Mouse (Mus musculus) B cell, adult 67 days (primary cell): ENCODE data around the gene Irgc1. TPM values are rescaled to one million over a fixed set of nuclear protein-coding genes. Genes with fewer than 3 reads are reported as not detected.

ENCODE experiments used
- total RNA-seq, 2 experiments: library from RNA; stranded (reverse); gene quantifications; 4 replicates each; pipeline ENCODE4 v1.2.4; 2023

The Irgc1 gene
- 1 to 10 TPM; 5.0 to 7.7 TPM for total RNA-seq

DNA sequence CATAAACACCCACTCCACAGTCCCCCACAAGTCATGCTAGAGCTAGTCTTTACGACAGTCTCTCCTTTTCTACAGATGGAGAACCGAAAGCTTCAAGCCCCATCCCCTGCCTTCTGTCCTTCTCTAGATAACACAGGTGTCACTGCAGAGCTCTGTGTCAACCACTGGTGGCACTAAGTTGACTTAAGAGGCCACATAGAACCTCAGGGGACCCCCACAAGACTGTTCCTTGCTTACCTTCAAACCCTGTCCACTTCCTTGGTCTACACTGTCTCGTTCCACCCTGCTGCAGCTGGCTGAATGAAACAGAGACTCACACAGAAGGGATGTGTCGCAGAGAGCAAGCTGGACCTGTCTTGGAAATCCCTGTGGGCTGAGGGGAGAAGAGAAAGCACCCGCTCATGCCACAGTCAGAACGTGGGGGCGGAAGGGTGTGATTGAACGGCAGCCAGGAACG is at the start of gene Irgc1:
Irgc1 (minus strand) TSS at position 443 of the 457 bp plus-strand sequence.

DNA sequence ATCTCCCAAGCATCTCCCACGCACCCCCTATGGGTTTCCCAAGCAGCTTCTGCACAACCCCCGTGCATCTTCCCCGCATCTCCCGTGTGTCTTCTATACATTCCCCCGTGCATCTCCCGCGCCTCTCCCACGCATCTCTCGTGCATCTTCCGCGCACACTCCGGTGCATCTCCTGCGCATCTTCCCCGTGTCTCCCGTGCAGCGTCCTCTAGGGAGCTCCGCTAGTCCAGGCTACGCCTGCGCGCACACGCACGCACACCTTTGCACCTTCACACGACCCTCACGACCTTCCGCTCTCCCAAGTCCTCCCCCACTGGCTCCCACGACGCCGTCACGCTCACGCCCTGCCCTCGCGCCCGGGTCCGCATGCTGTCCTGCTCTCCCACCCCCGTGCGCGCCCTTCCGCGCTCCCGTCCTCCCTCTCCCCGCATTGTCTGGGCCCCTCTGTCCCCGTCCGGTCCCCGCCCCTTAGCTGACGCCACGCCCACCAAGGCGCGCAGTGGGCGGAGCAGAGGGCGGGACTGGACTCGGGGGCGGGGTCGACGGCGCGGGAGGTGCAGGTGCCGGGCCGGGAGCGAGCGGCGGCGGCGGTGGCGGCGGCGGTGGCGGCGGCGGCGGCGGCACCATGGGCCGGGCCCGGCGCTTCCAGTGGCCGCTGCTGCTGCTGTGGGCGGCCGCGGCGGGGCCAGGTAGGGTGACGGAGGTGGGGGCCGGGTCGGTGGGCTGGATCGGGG is 29.5 kb upstream of the Irgc1 start, which contains the start of gene Cadm4:
Cadm4 (plus strand) TSS at position 550 of the 734 bp plus-strand sequence.

DNA sequence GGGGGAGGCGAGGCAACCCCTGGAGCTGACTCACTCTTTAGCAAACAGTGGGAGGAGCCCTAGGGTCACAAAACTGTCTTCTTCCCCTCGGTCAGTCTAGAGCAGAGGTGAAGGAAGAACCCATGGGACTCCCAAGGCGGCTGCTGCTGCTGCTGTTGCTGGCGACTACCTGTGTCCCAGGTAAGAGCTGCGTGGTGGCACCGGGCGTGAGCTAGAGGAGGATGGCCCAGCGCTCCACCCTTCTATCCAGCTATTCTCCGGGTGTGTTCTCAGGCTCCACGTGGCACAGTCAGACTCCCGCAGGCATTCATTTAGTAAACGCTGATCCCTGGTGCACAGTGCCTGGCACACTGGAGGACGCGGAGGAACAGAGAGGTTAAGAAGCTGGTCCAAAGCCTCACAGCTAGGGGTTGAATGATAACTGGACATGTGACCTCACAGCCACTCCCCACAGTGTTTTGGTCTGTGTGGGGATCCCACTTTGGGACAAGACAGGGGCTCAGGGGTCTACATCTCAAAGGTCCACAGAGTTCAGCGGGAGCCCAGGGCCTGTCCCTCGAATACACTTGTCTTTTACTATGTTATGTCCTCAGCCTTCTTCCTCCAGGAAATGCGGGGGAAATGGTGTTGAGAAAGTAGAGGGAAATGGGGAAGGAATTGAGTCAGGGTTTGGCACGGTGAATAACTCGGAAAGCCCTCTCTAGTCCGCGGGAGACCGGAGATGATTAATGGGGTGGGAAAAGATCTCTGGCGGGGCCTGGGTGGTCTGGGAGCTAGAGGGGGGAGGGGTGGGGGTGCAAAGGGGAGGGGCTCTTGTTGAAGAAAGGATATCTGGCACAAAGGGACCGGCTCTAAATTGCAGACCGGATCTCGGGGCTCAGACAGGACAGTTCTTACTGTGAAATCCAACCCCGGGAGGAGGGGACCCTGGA is 10.6 kb upstream of the Irgc1 start, which contains the start of gene Plaur:
Plaur (plus strand) TSS at position 97 of the 932 bp plus-strand sequence.

DNA sequence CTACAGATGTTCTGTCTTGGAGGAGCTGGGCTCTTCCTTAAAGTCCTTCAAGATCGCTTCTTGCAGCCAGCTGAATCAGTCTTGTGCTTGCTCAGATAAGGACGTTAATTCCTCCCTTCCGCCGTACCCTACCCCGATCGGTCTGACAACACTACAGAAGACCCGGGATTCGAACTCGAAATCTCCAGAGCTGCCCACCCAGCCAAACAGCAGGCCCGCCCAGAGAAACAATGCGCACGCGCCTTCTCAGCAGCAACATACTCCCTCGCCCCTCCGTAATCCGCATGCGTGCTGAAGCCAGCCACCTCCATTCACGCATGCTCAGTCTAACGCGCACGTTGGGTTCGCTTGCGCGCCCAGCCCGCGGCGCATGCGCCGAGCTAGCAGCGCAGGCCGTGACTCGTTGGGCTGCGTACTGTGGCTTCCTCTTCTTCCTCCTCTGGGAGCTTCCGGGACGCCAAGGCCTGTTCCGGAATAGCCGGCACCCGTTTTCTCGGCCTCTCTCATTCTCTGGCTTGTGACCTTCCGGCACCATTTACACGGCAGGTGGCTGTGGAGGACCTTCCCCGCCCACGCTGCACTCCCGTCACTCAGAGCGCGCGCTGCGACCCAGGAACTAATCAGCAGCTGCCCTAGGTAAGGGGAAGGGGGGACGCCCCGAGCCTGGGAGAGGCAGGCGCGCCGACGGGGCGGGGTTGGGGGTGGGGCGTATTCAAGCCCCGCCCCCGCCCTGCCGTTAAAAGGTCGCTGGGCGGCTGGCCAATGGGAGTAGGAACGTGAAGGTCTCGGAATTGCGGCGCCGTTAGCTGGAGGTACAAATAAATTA is 52.6 kb downstream of the Irgc1 start, which contains the start of gene Smg9:
Smg9 (plus strand) TSS at position 364 of the 826 bp plus-strand sequence.

Other genes starting within 250 kb of the Irgc1 start
- under 1 TPM in 1 of 2 experiments, not detected in 1; 0.35 TPM for gene Zfp111, start 240.9 kb downstream of the Irgc1 start, total RNA-seq
- gene Zfp109, start 214.7 kb downstream of the Irgc1 start, total RNA-seq: 1 to 10 TPM in 1 of 2 experiments, under 1 TPM in 1; 0.36 to 2.6 TPM
- gene Zfp108, start 197.5 kb downstream of the Irgc1 start, total RNA-seq: not detected
- gene Zfp93, start 181.9 kb downstream of the Irgc1 start, total RNA-seq: under 1 TPM; 0.33 to 0.46 TPM
- gene Zfp61, start 151.1 kb downstream of the Irgc1 start, total RNA-seq: 10 to 100 TPM; 10.7 to 11.3 TPM
- 10 to 100 TPM in 1 of 2 experiments, 1 to 10 TPM in 1; 6.4 to 14.3 TPM for gene Zfp94, start 135.6 kb downstream of the Irgc1 start, total RNA-seq
- not detected for gene Tescl, start 118.4 kb downstream of the Irgc1 start, total RNA-seq
- not detected for gene Lypd5, start 103.1 kb downstream of the Irgc1 start, total RNA-seq
- 1 to 10 TPM; 4.2 to 9.5 TPM for gene Kcnn4, start 82.0 kb downstream of the Irgc1 start, total RNA-seq
- gene Smg9, start 52.7 kb downstream of the Irgc1 start, total RNA-seq: 10 to 100 TPM; 77.0 to 91.8 TPM
- gene Plaur, start 10.2 kb upstream of the Irgc1 start, total RNA-seq: 100 to 1,000 TPM; 432 to 444 TPM
- 1 to 10 TPM; 1.1 to 1.3 TPM for gene Cadm4, start 29.7 kb upstream of the Irgc1 start, total RNA-seq
- gene Zfp428, start 54.7 kb upstream of the Irgc1 start, total RNA-seq: 1 to 10 TPM in 1 of 2 experiments, under 1 TPM in 1; 0.93 to 1.3 TPM
- not detected for gene AC161166.1, start 60.2 kb upstream of the Irgc1 start, total RNA-seq
- 10 to 100 TPM; 24.8 to 25.6 TPM for gene Irgq, start 78.4 kb upstream of the Irgc1 start, total RNA-seq
- gene Pinlyp, start 93.8 kb upstream of the Irgc1 start, total RNA-seq: under 1 TPM in 1 of 2 experiments, not detected in 1; 0.67 TPM
- 100 to 1,000 TPM in 1 of 2 experiments, 10 to 100 TPM in 1; 93.4 to 102 TPM for gene Xrcc1, start 94.0 kb upstream of the Irgc1 start, total RNA-seq
- gene Ethe1, start 135.2 kb upstream of the Irgc1 start, total RNA-seq: 10 to 100 TPM; 12.1 to 13.1 TPM
- gene Zfp575, start 135.3 kb upstream of the Irgc1 start, total RNA-seq: not detected
- 10 to 100 TPM; 28.9 to 29.4 TPM for gene Phldb3, start 158.5 kb upstream of the Irgc1 start, total RNA-seq
- under 1 TPM; 0.33 to 0.64 TPM for gene Lypd3, start 184.3 kb upstream of the Irgc1 start, total RNA-seq
- gene Tex101, start 224.4 kb upstream of the Irgc1 start, total RNA-seq: not detected